Mouse (Mus musculus) spleen, postnatal 0 days (tissue): Measurements from ENCODE around the gene Psma6. TPM values are rescaled to one million over a fixed set of nuclear protein-coding genes. Genes with fewer than 3 reads are reported as not detected.

Experiments used
- polyA plus RNA-seq: library from polyadenylated mRNA; unstranded; fragments of >200 nt; fragmentation: Nextera tagmentation; extraction: Ambion mirVana; gene quantifications from 2 replicates; pipeline ENCODE4 v1.2.1, GENCODE M21; 2015

The Psma6 gene
- 291 and 294 TPM in 2 replicates for polyA plus RNA-seq

DNA sequence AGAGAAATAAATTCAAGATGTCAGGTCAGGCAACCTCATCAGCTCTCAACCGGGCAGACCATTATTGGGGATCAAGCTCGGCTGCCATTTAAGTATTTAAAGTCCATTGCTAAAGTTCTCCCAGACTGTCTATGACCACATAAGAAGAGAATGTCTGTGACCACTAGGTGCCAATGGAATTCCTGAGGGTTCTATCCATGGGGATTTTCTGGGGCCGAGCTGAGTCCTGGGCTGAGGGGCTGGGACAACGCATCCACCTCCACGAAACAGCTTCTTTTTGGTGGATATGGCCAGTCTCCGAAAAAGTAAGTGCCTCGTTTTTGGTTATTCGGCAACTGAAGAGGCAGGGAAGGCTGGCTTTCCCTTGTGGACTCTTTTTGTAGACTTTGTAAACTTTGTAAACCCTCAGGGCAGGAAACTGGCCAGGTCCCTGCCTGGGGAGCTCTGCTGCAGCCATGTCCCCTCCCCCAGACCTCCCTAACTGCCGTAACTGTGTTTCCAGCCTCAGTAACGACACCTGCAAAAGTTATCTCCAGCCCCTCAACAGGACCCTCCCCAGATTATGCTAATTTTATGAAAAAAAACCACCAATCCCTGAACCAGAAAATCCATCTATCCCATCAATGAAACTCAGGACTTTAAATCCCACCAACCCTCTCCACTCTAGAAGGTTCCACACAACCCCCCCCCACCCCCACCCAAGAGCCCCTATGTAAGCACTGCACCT is at the start of gene Psma6:
Psma6 (plus strand) TSS at position 200 of the 727 bp plus-strand sequence.

Other genes starting within 250 kb of the Psma6 start
- 30.5 and 32.0 TPM in 2 replicates for gene Srp54b, start 229.1 kb upstream of the Psma6 start, polyA plus RNA-seq
- gene 1700047I17Rik2, start 184.6 kb upstream of the Psma6 start, polyA plus RNA-seq, result not detected in 2 replicates
- gene Srp54c, start 154.1 kb upstream of the Psma6 start, polyA plus RNA-seq, result 37.4 and 37.9 TPM in 2 replicates
- gene 1110008L16Rik, start 84.6 kb upstream of the Psma6 start, polyA plus RNA-seq, result 7.9 and 8.5 TPM in 2 replicates
- gene Ppp2r3c, start 81.2 kb upstream of the Psma6 start, polyA plus RNA-seq, result 10.8 and 11.9 TPM in 2 replicates
- gene Nfkbia, start 108.4 kb downstream of the Psma6 start, polyA plus RNA-seq, result 56.3 and 60.7 TPM in 2 replicates
- not detected in 2 replicates for gene Aldoart2, start 181.0 kb downstream of the Psma6 start, polyA plus RNA-seq
- gene Insm2, start 215.2 kb downstream of the Psma6 start, polyA plus RNA-seq, result 0.05 and 0.11 TPM in 2 replicates